Mouse (Mus musculus): Measurements from ENCODE around the gene Tmod4.

GRCm38 (mm10) chr3:95107898-95108297 lies 16.4 kb upstream of the Tmod4 start:
- TF ChIP-seq POLR2A (IDR thresholded peaks at IDR 0.05; ENCODE audit: insufficient read length, low read depth): no peak
- no peak for TF ChIP-seq MYOD1 (IDR thresholded peaks at IDR 0.05; ENCODE audit: control insufficient read depth in 1 of 3, insufficient read length in 2 of 3, low read depth in 2 of 3)
- no peak for TF ChIP-seq USF1 (IDR thresholded peaks at IDR 0.05; ENCODE audit: low read depth)
- no peak for TF ChIP-seq POLR2AphosphoS2 (IDR thresholded peaks at IDR 0.05; ENCODE audit: insufficient read length, low read depth)
- TF ChIP-seq TCF12 (IDR thresholded peaks at IDR 0.05; ENCODE audit: insufficient read depth, poor library complexity, severe bottlenecking): no peak
- TF ChIP-seq E2F4 (IDR thresholded peaks at IDR 0.05; ENCODE audit: insufficient read depth): no peak

Data from myocyte (in vitro differentiated cells).